Mouse (Mus musculus): ENCODE results near the gene Tmem11. TPM values are rescaled to one million over a fixed set of nuclear protein-coding genes. Genes with fewer than 3 reads are reported as not detected.

Gene Tmem11
- 61.2 and 62.8 TPM in 2 replicates for polyA plus RNA-seq (2014; fragmentation: Nextera tagmentation; extraction: Ambion mirVana)

DNA sequence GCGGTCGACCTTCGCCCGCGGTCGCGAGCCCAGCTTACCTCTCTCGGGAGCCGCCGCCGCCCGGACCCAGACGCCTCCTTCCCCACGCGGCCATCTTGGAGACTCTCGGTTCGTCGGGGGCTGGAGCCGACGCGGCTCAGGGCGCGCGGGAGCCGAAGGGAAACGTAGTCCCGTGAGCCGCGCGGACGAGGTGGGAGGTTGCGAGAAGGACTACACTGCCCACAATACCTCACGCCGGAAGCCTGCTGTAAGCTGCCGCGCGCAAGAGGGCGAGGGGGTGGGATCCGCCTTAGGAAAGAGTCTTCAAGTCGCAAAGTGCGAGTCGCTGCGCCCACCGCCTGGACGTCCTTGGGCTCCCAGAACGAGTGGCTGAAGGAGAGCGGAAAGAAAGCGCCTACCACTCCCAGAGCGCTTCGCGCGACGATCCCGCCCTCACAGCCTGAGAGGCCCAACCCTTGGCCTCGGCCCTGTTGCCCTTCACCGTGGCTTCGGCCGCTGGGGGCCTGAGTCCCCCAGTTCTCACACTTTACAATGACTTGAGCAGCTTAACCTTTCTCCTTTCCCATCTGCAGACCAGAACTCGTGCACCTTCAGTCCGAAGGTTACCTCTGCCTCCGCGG, at the start of gene Tmem11:
Gene Tmem11 (minus strand): TSS at position 598 of the 620 bp plus-strand sequence.
- Histone ChIP-seq H3K27ac (ENCODE audit: low read depth, low read length) (peak within 1 kb of the TSS; percentile 89), H3K9ac (replicated peaks; ENCODE audit: low read depth, low read length) (peak within 1 kb of the TSS; percentile 81), H3K4me2 (ENCODE audit: low read depth, low read length) (peak within 1 kb of the TSS; percentile 76), H3K4me1 (ENCODE audit: control insufficient read depth, insufficient read depth, low read length) (peaks cover 17% of the 10 kb centered on the region), H3K27me3 (ENCODE audit: control insufficient read depth, insufficient read depth, low read length) (no peaks in the 10 kb centered on the region), H3K4me3 (ENCODE audit: low read depth, low read length) (peak within 1 kb of the TSS; percentile 98), H3K9me3 (ENCODE audit: control insufficient read depth, low read length) (no peaks in the 10 kb centered on the region), H3K36me3 (ENCODE audit: control insufficient read depth, insufficient read depth, low read length) (no peaks in the 10 kb centered on the region)
- peak; percentile 99 for ATAC-seq (ENCODE audit: low read depth)
- WGBS, result under 1% methylated on average over 57 of the region's 62 CpGs

DNA sequence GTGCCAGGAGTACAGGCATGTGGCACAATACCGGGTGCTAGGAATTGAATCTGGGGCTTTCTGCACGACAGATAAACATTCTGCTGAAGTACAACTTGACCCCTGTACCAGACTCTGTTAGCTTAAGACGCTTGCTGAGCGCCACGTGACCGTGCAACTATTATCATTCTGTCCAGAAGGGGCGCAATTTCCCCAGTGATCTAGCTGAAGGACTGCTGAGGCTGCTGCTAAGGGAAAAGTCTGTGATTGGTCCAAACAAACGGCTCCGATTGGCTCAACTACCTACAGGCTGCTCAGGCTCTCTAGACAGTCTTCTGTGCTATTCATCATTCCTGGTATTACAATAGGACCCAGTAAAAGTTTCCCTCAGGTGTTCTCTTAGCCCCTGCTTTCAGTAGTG, 48.2 kb upstream of the Tmem11 start:
- H3K4me3 ChIP-seq (ENCODE audit: low read depth, low read length), result peak overlapping the region; percentile 3; the same call in 1 of the 2 replicates
- peak overlapping the region; percentile 31 for H3K4me2 ChIP-seq (ENCODE audit: low read depth, low read length)
- no peak overlapping the region for H3K27ac ChIP-seq (ENCODE audit: low read depth, low read length)
- 0 out of 2 replicates have a peak, but pooled peaks cover 4% of the 10 kb centered on the region for H3K4me1 ChIP-seq (ENCODE audit: control insufficient read depth, insufficient read depth, low read length)
- H3K36me3 ChIP-seq (ENCODE audit: control insufficient read depth, insufficient read depth, low read length), result no peaks in the 10 kb centered on the region
- ATAC-seq (ENCODE audit: low read depth), result peak; percentile 86
- no peaks in the 10 kb centered on the region for H3K27me3 ChIP-seq (ENCODE audit: control insufficient read depth, insufficient read depth, low read length)
- no peaks in the 10 kb centered on the region for H3K9me3 ChIP-seq (ENCODE audit: control insufficient read depth, low read length)
- H3K9ac ChIP-seq (replicated peaks; ENCODE audit: low read depth, low read length), result no peak overlapping the region
- WGBS, result under 1% methylated on average over 9 of the region's 9 CpGs

DNA sequence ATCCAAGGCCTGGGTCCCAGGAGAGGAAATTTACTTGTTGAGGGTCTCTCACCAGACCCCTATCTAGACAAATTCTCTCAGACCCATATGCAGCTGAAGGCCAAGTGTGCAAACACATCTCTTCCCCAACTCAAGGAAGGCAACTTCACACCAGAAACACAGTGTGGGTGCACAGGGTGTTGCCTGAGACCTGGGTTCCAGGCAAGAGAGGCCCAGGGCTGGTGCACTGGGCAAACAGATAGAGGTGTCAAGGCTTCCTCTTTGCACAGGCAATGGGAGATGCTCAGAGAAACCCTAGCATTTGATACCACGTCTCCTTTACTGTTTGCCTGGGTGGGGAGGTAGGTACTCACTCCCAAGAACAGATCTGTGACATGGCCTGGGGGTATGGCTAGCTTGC, 45.9 kb upstream of the Tmem11 start:
- Histone ChIP-seq H3K4me3 (ENCODE audit: low read depth, low read length) (no peak overlapping the region), H3K9ac (replicated peaks; ENCODE audit: low read depth, low read length) (no peak overlapping the region), H3K4me2 (ENCODE audit: low read depth, low read length) (no peak overlapping the region), H3K9me3 (ENCODE audit: control insufficient read depth, low read length) (no peaks in the 10 kb centered on the region), H3K27me3 (ENCODE audit: control insufficient read depth, insufficient read depth, low read length) (no peaks in the 10 kb centered on the region), H3K4me1 (ENCODE audit: control insufficient read depth, insufficient read depth, low read length) (no peaks in the 10 kb centered on the region), H3K36me3 (ENCODE audit: control insufficient read depth, insufficient read depth, low read length) (no peaks in the 10 kb centered on the region), H3K27ac (ENCODE audit: low read depth, low read length) (no peak overlapping the region)
- no peak for ATAC-seq (ENCODE audit: low read depth)
- WGBS, result 91% methylated on average over 1 of the region's 1 CpGs

DNA sequence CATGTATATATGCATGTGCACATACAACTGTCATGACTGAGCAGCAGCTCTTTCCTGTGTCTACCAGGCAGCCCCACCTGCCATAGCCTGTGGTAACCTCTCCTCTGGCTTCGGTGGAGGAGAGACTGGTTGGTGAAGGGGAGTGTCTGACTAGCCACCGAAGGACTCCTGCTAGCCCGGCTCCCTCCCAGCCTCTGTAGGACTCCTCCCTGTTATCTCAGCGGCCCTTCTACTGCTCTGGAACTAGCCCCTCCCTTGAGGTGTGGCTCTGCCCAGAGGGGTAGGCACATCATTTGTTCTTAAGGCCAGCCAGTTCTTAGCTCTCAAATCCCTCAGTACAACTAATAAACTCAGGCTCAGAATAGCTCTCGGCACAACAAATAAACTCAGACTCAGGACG, 45.4 kb upstream of the Tmem11 start:
- Histone ChIP-seq H3K9me3 (ENCODE audit: control insufficient read depth, low read length) (no peaks in the 10 kb centered on the region), H3K9ac (replicated peaks; ENCODE audit: low read depth, low read length) (no peak overlapping the region), H3K27ac (ENCODE audit: low read depth, low read length) (no peak overlapping the region), H3K27me3 (ENCODE audit: control insufficient read depth, insufficient read depth, low read length) (no peaks in the 10 kb centered on the region), H3K36me3 (ENCODE audit: control insufficient read depth, insufficient read depth, low read length) (no peaks in the 10 kb centered on the region), H3K4me1 (ENCODE audit: control insufficient read depth, insufficient read depth, low read length) (no peaks in the 10 kb centered on the region), H3K4me3 (ENCODE audit: low read depth, low read length) (no peak overlapping the region), H3K4me2 (ENCODE audit: low read depth, low read length) (no peak overlapping the region)
- WGBS, result 43% methylated on average over 6 of the region's 6 CpGs
- ATAC-seq (ENCODE audit: low read depth), result no peak

DNA sequence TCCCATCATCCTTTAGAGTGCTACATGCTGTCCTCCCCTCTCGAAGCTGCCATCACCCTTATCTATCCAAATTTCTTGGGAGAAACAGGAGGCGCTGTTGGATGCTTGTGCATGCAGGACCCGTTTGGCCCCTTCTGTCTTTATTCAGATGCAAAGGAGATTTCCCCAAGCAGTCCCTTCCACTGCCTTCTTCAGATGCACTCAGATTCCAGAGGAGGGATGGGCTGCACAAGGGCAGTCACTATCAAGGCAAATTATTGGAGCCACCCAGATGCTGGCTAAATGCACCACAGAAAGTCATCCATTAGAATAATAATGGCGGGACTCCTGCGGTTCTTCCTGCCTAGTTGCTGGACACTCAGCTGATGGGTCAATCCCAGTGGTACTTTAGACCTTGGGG, 43.9 kb upstream of the Tmem11 start:
- Histone ChIP-seq H3K9ac (replicated peaks; ENCODE audit: low read depth, low read length) (no peak overlapping the region), H3K4me3 (ENCODE audit: low read depth, low read length) (no peak overlapping the region), H3K27me3 (ENCODE audit: control insufficient read depth, insufficient read depth, low read length) (no peaks in the 10 kb centered on the region), H3K27ac (ENCODE audit: low read depth, low read length) (no peak overlapping the region), H3K36me3 (ENCODE audit: control insufficient read depth, insufficient read depth, low read length) (no peaks in the 10 kb centered on the region), H3K9me3 (ENCODE audit: control insufficient read depth, low read length) (no peaks in the 10 kb centered on the region), H3K4me1 (ENCODE audit: control insufficient read depth, insufficient read depth, low read length) (no peaks in the 10 kb centered on the region), H3K4me2 (ENCODE audit: low read depth, low read length) (no peak overlapping the region)
- no peak for ATAC-seq (ENCODE audit: low read depth)
- WGBS, result 73% methylated on average over 5 of the region's 5 CpGs

DNA sequence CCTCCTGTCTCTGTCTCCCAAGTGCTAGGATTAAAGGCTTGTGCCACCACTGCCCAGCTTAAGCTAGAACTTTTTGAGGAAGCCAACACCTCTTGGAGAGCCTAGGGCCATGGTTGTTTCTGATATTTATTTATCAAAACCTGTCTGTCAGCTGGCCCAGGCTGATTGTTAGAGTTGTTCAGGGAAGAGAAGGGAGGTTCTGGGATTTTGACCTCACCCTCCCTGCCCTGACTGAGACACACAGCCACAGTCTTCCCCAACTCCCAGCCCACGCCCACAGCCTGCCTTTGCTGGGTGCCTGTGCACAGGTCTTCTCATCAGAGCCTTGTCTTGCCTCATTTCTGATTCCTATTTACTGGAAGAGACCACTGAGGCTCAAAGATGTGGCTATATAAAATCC, 43.1 kb upstream of the Tmem11 start:
- H3K4me2 ChIP-seq (ENCODE audit: low read depth, low read length), result no peak overlapping the region
- H3K27me3 ChIP-seq (ENCODE audit: control insufficient read depth, insufficient read depth, low read length), result no peaks in the 10 kb centered on the region
- H3K4me3 ChIP-seq (ENCODE audit: low read depth, low read length), result no peak overlapping the region
- no peaks in the 10 kb centered on the region for H3K9me3 ChIP-seq (ENCODE audit: control insufficient read depth, low read length)
- H3K36me3 ChIP-seq (ENCODE audit: control insufficient read depth, insufficient read depth, low read length), result no peaks in the 10 kb centered on the region
- WGBS, result 78% methylated on average over 1 of the region's 1 CpGs
- no peak for ATAC-seq (ENCODE audit: low read depth)
- H3K4me1 ChIP-seq (ENCODE audit: control insufficient read depth, insufficient read depth, low read length), result no peaks in the 10 kb centered on the region
- H3K9ac ChIP-seq (replicated peaks; ENCODE audit: low read depth, low read length), result no peak overlapping the region
- no peak overlapping the region for H3K27ac ChIP-seq (ENCODE audit: low read depth, low read length)

DNA sequence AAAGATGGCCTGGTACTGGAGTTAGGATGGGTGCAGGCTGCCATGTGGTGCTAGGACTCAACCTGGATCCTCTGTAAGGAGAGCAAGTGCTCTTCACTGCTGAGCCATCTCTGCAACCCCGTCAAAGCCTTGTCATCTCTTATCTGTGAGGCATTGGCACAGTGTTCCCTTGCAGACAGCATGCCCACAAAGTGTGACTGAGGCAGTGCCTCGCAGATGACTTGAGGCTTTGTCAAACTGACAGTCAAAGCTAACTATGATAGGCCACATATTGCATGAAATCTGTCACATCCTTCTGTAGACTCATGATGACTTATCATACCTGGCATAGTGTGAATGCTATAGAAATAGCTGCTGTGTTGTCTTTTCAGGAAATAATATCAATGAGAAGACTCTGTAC, 40.9 kb upstream of the Tmem11 start:
- H3K27ac ChIP-seq (ENCODE audit: low read depth, low read length), result no peak overlapping the region
- H3K4me2 ChIP-seq (ENCODE audit: low read depth, low read length), result no peak overlapping the region
- H3K4me3 ChIP-seq (ENCODE audit: low read depth, low read length), result no peak overlapping the region
- no peaks in the 10 kb centered on the region for H3K4me1 ChIP-seq (ENCODE audit: control insufficient read depth, insufficient read depth, low read length)
- no peak for ATAC-seq (ENCODE audit: low read depth)
- no peaks in the 10 kb centered on the region for H3K36me3 ChIP-seq (ENCODE audit: control insufficient read depth, insufficient read depth, low read length)
- no peaks in the 10 kb centered on the region for H3K27me3 ChIP-seq (ENCODE audit: control insufficient read depth, insufficient read depth, low read length)
- no peaks in the 10 kb centered on the region for H3K9me3 ChIP-seq (ENCODE audit: control insufficient read depth, low read length)
- WGBS, result 79% methylated on average over 2 of the region's 2 CpGs
- H3K9ac ChIP-seq (replicated peaks; ENCODE audit: low read depth, low read length), result no peak overlapping the region

DNA sequence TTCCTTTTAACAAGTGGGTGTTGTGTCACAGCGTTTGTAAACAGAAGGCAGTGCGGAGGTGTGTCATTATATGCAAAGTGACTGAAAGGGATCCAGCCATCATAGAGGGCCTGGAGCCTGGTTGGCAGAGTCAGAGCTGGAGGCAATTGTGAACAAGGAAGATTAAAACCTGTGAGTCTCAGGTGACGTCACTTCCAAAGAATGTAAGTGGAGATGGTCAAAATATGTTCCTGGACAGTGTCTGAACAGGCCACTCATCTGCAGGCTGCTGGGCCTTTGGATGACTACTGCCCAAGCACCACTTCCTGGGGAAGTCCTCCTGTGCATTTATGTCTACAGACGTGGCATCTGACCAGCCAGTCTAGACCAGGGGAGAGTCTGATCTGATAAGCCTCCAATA, 36.1 kb upstream of the Tmem11 start:
- Histone ChIP-seq H3K4me1 (ENCODE audit: control insufficient read depth, insufficient read depth, low read length) (peaks cover 21% of the 10 kb centered on the region), H3K27me3 (ENCODE audit: control insufficient read depth, insufficient read depth, low read length) (no peaks in the 10 kb centered on the region; the same call in 1 of the 2 replicates), H3K27ac (ENCODE audit: low read depth, low read length) (no peak overlapping the region), H3K9ac (replicated peaks; ENCODE audit: low read depth, low read length) (no peak overlapping the region), H3K4me3 (ENCODE audit: low read depth, low read length) (no peak overlapping the region), H3K9me3 (ENCODE audit: control insufficient read depth, low read length) (no peaks in the 10 kb centered on the region), H3K36me3 (ENCODE audit: control insufficient read depth, insufficient read depth, low read length) (no peaks in the 10 kb centered on the region), H3K4me2 (ENCODE audit: low read depth, low read length) (no peak overlapping the region)
- no peak for ATAC-seq (ENCODE audit: low read depth)
- 81% methylated on average over 4 of the region's 4 CpGs for WGBS

DNA sequence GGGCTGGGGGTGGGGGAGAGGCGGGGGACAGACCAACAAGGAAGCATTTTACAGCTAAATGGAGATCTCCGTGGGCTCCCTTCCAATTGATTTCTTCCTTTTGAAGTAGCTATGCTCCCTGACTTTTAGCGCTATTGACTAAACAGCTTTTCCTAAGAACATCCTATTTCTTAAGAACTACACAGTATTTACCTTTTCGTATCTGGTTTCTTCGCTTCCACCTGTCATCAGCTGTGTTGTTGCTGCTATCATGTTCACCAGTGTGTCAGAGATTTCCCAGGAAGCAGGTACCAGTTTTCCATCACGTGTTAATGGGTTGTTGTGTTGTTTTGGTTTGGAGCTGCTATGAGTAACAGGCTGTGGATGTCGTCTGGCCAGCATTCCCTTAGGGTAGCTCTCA, 35.4 kb upstream of the Tmem11 start, which contains the start of gene Natd1:
Gene Natd1 (minus strand): TSS at position 260 of the 400 bp plus-strand sequence.
- peak within 1 kb of the TSS; percentile 96 for H3K9ac ChIP-seq (replicated peaks; ENCODE audit: low read depth, low read length)
- ATAC-seq (ENCODE audit: low read depth), result no peak
- H3K4me1 ChIP-seq (ENCODE audit: control insufficient read depth, insufficient read depth, low read length), result peaks cover 21% of the 10 kb centered on the region
- H3K4me3 ChIP-seq (ENCODE audit: low read depth, low read length), result peak within 1 kb of the TSS; percentile 90
- H3K4me2 ChIP-seq (ENCODE audit: low read depth, low read length), result peak within 1 kb of the TSS; percentile 59
- H3K27ac ChIP-seq (ENCODE audit: low read depth, low read length), result peak within 1 kb of the TSS; percentile 89
- 25% methylated on average over 7 of the region's 7 CpGs for WGBS
- no peaks in the 10 kb centered on the region; the same call in 1 of the 2 replicates for H3K27me3 ChIP-seq (ENCODE audit: control insufficient read depth, insufficient read depth, low read length)
- no peaks in the 10 kb centered on the region for H3K36me3 ChIP-seq (ENCODE audit: control insufficient read depth, insufficient read depth, low read length)
- no peaks in the 10 kb centered on the region for H3K9me3 ChIP-seq (ENCODE audit: control insufficient read depth, low read length)
